Mouse (Mus musculus): ENCODE results near the gene Mfrp. TPM values are rescaled to one million over a fixed set of nuclear protein-coding genes. Genes with fewer than 3 reads are reported as not detected.

Gene Mfrp
- polyA plus RNA-seq, 1 experiment from 2014 or later = not detected

DNA sequence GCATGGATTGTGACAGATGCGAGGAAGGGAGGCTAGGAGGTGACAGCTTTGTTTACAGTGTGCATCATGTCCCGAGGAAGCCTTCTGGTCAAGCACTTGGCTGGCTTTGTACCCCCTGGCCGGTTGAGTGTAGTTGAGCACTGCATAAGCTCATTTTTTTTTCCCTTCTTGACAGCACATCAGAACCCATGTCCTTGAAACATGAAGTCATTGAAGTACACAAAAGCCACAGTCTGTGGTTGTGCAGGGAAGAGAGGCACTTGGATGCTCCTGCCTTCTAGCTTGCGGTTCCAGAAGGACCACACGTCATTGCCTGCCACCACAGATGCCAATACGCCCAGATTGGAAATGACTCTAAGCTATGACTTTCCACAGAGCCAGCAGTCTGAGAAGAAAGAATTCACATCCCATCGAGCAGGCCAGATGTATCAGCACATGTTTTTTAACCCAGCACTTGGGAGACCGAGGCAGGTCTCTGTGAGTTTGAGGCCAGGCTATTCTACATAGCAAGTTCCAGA lies 18.5 kb downstream of the Mfrp start:
- Histone ChIP-seq H3K9me3 (replicated peaks) (no peaks in the 10 kb centered on the region), H3K9ac (no peak overlapping the region), H3K4me3 (replicated peaks) (no peak overlapping the region), H3K27me3 (no peaks in the 10 kb centered on the region), H3K36me3 (no peaks in the 10 kb centered on the region), H3K4me2 (no peak overlapping the region), H3K4me1 (replicated peaks) (no peaks in the 10 kb centered on the region), H3K27ac (no peak overlapping the region)
- WGBS (ENCODE audit: insufficient replicate concordance) = 60% methylated on average over 8 of the region's 8 CpGs
- DNase-seq (no peak), ATAC-seq (ENCODE audit: low read depth) (no peak)

DNA sequence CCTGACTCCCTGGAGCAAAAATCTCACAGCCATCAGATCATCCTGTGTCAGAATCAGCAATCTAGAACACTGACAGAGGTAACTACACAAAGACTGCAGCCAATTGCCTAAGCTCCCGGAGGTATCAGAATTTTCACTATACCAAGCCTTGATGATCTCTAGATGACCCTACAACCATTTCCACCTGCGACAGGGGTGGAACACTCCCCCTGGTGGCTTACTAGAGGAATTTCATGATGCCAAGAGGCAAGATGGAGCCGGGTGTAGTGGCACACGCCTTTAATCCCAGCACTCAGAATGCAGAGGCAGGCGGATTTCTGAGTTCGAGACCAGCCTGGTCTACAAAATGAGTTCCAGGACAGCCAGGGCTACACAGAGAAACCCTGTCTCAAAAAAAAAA lies 22.8 kb downstream of the Mfrp start:
- H3K4me3 ChIP-seq (replicated peaks) = no peak overlapping the region
- H3K36me3 ChIP-seq = no peaks in the 10 kb centered on the region
- H3K9me3 ChIP-seq (replicated peaks) = no peaks in the 10 kb centered on the region
- no peak for DNase-seq
- peaks cover 16% of the 10 kb centered on the region for H3K27me3 ChIP-seq
- H3K4me1 ChIP-seq (replicated peaks) = peaks cover 7% of the 10 kb centered on the region
- H3K4me2 ChIP-seq = no peak overlapping the region
- WGBS (ENCODE audit: insufficient replicate concordance) = 54% methylated on average over 6 of the region's 6 CpGs
- no peak overlapping the region for H3K9ac ChIP-seq
- ATAC-seq (ENCODE audit: low read depth) = no peak
- H3K27ac ChIP-seq = no peak overlapping the region

DNA sequence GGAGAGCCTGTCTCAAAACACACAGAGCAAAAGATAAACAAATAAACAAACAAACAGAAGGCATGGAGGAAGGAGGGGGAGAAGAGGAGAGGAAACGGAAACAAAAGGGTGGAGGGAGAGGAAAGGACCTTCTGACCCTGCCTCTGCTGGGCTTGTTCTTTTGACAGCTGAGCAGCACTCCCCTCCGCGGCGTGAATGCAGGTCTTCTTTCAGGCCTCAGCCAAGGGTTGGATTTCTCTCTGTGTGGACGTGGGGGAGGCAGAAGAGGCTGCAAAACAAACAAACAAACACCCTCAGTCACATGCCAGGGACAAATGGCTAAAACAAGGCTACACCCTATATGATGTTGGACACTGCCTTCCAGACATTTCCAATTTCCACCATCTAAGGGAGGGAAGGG lies 23.5 kb downstream of the Mfrp start:
- WGBS (ENCODE audit: insufficient replicate concordance) = 64% methylated on average over 5 of the region's 5 CpGs
- H3K4me1 ChIP-seq (replicated peaks) = peaks cover 14% of the 10 kb centered on the region
- no peaks in the 10 kb centered on the region for H3K36me3 ChIP-seq
- ATAC-seq (ENCODE audit: low read depth) = no peak
- DNase-seq = no peak
- no peak overlapping the region for H3K9ac ChIP-seq
- H3K27me3 ChIP-seq = peaks cover 24% of the 10 kb centered on the region
- no peak overlapping the region for H3K4me2 ChIP-seq
- H3K4me3 ChIP-seq (replicated peaks) = no peak overlapping the region
- H3K9me3 ChIP-seq (replicated peaks) = no peaks in the 10 kb centered on the region
- no peak overlapping the region for H3K27ac ChIP-seq

DNA sequence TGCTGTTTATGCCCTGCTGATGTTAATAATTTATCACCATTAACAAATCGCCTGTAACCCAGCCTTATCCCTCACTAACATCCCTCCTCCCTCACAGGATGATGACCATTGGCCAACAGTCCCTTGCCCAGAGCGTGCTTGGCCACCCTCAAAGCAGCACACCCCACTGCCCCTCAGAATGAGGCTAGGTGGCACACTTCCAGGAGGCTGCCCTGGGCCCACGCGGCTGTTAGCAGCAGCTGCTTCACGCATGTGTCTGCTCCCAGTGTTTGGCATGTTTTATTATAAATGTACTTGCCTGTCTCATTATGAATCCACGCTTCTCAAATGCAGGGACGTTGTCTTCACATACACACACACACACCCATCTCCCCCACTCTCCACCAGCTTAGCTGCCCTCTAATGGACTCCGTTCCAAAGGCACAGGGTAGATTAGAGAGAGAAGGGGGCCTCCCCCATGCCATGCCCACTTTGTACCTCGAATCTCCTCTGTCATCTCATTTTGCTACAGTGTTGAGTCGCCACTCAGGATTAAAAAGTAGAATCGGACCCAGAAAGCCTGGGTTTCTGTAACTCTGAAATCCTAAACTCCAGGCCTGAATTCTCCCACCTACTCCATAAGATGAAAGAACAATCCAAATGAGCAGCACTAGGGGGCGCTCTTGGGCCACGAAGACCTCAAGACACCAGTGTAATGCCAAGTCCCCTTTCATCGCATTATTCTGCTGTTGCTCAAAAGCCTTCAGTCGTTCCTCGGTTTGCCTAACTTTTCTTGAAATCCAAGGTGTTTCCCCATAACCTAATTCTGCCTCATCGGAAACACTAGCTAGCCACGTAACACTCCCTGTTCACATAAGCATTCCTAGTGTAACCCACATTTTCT lies 24.3 kb downstream of the Mfrp start:
- H3K9me3 ChIP-seq (replicated peaks) = no peaks in the 10 kb centered on the region
- no peak overlapping the region for H3K4me3 ChIP-seq (replicated peaks)
- no peaks in the 10 kb centered on the region for H3K36me3 ChIP-seq
- H3K4me1 ChIP-seq (replicated peaks) = peaks cover 21% of the 10 kb centered on the region
- DNase-seq (no peak), ATAC-seq (ENCODE audit: low read depth) (no peak)
- WGBS (ENCODE audit: insufficient replicate concordance) = 30% methylated on average over 18 of the region's 18 CpGs
- H3K9ac ChIP-seq = no peak overlapping the region
- H3K27me3 ChIP-seq = peaks cover 31% of the 10 kb centered on the region
- H3K4me2 ChIP-seq = peak overlapping the region; percentile 43
- H3K27ac ChIP-seq = no peak overlapping the region

DNA sequence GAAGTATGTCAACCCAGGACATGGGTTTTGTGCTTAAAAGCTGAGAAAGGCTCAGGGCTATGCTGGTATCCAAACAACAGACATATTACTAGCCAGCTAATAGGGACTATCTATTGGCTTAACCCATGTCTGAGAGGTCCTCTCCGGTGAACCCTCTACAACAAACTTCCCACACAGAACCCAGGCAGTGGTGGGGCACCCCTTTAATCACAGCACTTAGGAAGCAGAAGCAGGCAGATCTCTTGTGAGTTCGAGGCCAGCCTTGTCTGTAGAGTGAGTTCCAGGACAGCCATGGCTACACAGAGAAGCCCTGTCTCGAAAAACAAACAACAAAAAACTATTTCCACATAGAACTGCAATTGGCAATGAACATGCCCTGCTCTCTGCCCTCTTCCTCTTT lies 25.2 kb downstream of the Mfrp start:
- H3K4me3 ChIP-seq (replicated peaks) = no peak overlapping the region
- H3K36me3 ChIP-seq = no peaks in the 10 kb centered on the region
- no peaks in the 10 kb centered on the region for H3K9me3 ChIP-seq (replicated peaks)
- ATAC-seq (ENCODE audit: low read depth) = no peak
- peaks cover 41% of the 10 kb centered on the region for H3K27me3 ChIP-seq
- DNase-seq = no peak
- 56% methylated on average over 3 of the region's 3 CpGs for WGBS (ENCODE audit: insufficient replicate concordance)
- no peak overlapping the region for H3K9ac ChIP-seq
- no peak overlapping the region for H3K27ac ChIP-seq
- peaks cover 28% of the 10 kb centered on the region for H3K4me1 ChIP-seq (replicated peaks)
- no peak overlapping the region for H3K4me2 ChIP-seq

DNA sequence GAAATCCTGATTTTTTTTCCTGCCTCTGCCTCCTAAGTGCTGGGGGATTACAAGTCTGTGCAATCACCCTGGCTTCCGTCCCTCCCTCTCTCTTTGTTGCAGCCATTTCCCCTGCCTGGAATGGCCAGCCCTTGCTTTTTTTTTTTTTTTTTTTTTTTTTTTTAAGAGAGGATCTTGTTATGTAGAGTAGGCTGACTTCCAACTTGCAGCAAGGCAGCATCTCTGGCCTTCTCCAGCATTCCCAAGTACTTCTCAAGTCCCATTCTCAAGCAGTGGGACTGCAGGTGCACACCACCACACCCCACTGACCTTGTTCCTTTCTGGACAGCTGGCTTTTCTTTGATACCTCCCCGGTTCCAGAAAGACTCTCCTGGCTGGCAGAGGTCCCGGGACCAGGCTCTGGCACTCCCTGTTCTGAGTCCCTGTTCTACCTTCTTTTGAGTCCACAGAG lies 25.8 kb downstream of the Mfrp start:
- Histone ChIP-seq H3K4me1 (replicated peaks) (peaks cover 28% of the 10 kb centered on the region), H3K27ac (no peak overlapping the region), H3K27me3 (peaks cover 47% of the 10 kb centered on the region), H3K9ac (no peak overlapping the region), H3K4me2 (no peak overlapping the region), H3K4me3 (replicated peaks) (no peak overlapping the region), H3K36me3 (no peaks in the 10 kb centered on the region), H3K9me3 (replicated peaks) (no peaks in the 10 kb centered on the region)
- 58% methylated on average over 3 of the region's 3 CpGs for WGBS (ENCODE audit: insufficient replicate concordance)
- ATAC-seq (ENCODE audit: low read depth) (no peak), DNase-seq (no peak)

DNA sequence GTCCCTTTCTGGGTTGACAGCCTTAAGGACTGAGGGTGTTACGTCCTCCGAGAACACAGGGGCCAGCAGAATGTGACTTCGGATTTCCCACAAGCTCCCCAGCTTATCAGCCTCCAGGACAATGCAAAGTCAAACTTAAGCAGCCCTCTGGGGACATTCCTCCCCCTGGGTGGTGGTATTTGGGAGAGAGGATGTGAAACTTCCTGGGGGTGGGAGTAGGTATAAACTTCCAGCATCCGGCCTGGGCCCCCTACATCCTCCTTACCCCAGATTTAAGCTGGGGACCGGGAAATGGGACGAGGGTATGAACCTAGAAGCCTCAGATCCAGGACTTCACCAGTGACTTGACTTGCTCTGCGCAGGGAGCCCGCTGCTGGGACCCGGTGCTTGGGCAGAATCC lies 28.1 kb downstream of the Mfrp start:
- Histone ChIP-seq H3K9me3 (replicated peaks) (no peaks in the 10 kb centered on the region), H3K4me3 (replicated peaks) (peak overlapping the region; percentile 35), H3K27ac (peak overlapping the region; percentile 31), H3K27me3 (peaks cover 70% of the 10 kb centered on the region), H3K4me2 (peak overlapping the region; percentile 64), H3K9ac (peak overlapping the region; percentile 51), H3K36me3 (no peaks in the 10 kb centered on the region), H3K4me1 (replicated peaks) (peaks cover 37% of the 10 kb centered on the region)
- WGBS (ENCODE audit: insufficient replicate concordance) = 9% methylated on average over 9 of the region's 9 CpGs
- DNase-seq (no peak), ATAC-seq (ENCODE audit: low read depth) (peak; percentile 29)

DNA sequence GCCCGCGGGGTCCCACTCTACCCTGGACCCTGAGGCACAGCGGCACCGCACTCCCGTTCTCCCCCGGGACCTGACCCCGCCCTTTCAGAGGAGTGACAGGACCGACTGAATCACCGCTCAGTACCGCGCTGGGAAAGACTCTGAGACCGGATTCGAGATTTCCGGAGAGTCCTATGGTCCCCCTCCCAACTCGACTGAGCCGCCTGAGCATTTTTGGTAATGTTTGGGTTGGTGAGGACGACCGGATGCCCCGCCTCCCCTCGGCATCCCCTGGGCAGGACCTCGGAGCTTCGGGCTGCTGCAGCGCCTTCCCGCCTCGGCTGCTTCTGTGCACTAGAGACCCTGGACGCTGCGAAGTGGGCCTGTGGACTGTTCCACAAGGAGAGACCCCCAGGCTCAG lies 28.5 kb downstream of the Mfrp start:
- DNase-seq (no peak), ATAC-seq (ENCODE audit: low read depth) (peak; percentile 47)
- Histone ChIP-seq H3K36me3 (no peaks in the 10 kb centered on the region), H3K4me3 (replicated peaks) (peak overlapping the region; percentile 35), H3K27me3 (peaks cover 74% of the 10 kb centered on the region), H3K4me2 (peak overlapping the region; percentile 64), H3K9ac (peak overlapping the region; percentile 51), H3K4me1 (replicated peaks) (peaks cover 41% of the 10 kb centered on the region), H3K27ac (peak overlapping the region; percentile 66), H3K9me3 (replicated peaks) (no peaks in the 10 kb centered on the region)
- under 1% methylated on average over 27 of the region's 27 CpGs for whole genome bisulfite sequencing (ENCODE audit: insufficient replicate concordance)

DNA sequence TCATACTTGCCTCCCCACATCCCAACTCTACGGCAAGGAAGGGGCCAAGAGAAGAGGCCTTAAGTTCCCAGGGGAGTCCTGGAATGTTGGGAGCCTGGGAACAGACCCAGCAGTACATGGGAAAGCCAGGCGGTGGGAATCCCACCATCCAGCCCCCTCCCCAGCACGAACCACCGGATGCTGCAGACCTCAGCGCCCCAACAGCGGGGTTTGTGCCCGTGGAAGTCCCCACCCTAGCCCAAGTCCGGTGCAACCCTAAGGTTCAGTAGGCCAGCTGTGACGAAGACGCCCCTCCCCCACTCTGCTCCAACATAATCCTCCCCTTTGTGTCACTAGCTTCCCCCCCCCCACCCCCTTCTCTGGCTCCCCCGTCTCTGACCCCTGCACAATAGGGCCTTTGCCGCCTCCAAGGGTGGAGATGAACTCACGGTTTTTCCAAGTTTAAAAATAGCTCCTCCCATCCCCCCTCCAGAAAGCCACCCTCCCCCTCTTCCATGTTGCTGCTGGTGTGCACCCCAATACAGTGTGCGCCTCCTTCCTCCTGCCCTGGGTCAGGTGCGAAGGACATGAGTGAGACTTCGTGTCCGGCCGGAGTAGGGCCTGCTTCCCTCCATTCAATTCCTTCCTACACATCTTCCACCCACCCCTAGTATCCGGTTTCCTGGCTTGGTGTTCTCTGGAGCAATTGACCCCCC lies 29.2 kb downstream of the Mfrp start:
- DNase-seq = no peak
- WGBS (ENCODE audit: insufficient replicate concordance) = 14% methylated on average over 19 of the region's 19 CpGs

DNA sequence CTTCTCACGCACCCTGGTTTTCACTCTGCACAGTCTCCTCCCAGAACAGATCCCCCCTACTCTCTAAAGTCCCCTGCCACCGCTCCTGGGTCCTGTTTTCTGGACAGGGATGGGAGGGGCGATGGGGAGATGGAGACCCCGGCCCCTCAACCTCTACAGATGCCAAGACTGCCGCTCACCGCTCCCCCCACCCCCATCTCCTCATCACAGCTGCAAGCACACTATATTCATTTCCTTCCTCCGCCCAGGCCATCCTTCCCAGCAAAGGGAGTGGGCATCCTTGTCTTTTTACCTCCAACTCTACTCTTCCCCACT lies 29.7 kb downstream of the Mfrp start:
- ATAC-seq (ENCODE audit: low read depth) (no peak), DNase-seq (no peak)
- Histone ChIP-seq H3K27me3 (peaks cover 86% of the 10 kb centered on the region), H3K9me3 (replicated peaks) (no peaks in the 10 kb centered on the region), H3K9ac (no peak overlapping the region), H3K4me2 (no peak overlapping the region), H3K36me3 (no peaks in the 10 kb centered on the region), H3K4me3 (replicated peaks) (no peak overlapping the region), H3K4me1 (replicated peaks) (peaks cover 47% of the 10 kb centered on the region), H3K27ac (no peak overlapping the region)
- 25% methylated on average over 7 of the region's 7 CpGs for WGBS (ENCODE audit: insufficient replicate concordance)

More for the DNA sequence above, 29.2 kb downstream of the Mfrp start:
- Histone ChIP-seq H3K27me3 (peaks cover 81% of the 10 kb centered on the region), H3K4me1 (replicated peaks) (peaks cover 46% of the 10 kb centered on the region), H3K4me2 (peak overlapping the region; percentile 64), H3K9ac (no peak overlapping the region), H3K36me3 (no peaks in the 10 kb centered on the region), H3K4me3 (replicated peaks) (peak overlapping the region; percentile 35), H3K27ac (peak overlapping the region; percentile 66), H3K9me3 (replicated peaks) (no peaks in the 10 kb centered on the region)
- no peak for ATAC-seq (ENCODE audit: low read depth)

DNA sequence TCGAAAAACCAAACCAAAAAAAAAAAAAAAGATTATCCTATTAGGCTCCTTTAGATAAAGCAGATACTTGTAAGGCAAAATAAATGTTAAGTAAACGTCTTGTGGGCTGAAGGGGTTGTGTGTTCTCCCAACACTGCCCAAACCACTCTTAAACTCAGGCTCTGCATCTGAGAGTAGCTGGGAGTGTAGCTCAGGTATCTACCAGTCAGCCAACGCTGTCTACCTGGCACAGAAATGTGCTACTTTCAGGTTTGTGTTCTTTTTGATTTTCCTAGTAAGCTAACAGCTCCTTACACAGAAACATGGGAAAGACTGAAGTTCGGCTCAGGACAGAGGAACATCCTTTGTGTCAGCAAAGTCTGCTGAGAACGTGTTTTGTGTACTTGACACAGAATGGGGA lies 30.7 kb downstream of the Mfrp start:
- no peak overlapping the region for H3K4me2 ChIP-seq
- ATAC-seq (ENCODE audit: low read depth) (no peak), DNase-seq (no peak)
- no peaks in the 10 kb centered on the region for H3K9me3 ChIP-seq (replicated peaks)
- no peaks in the 10 kb centered on the region for H3K36me3 ChIP-seq
- H3K4me1 ChIP-seq (replicated peaks) = peaks cover 47% of the 10 kb centered on the region
- H3K27ac ChIP-seq = no peak overlapping the region
- H3K4me3 ChIP-seq (replicated peaks) = no peak overlapping the region
- no peak overlapping the region for H3K9ac ChIP-seq
- peaks cover 92% of the 10 kb centered on the region for H3K27me3 ChIP-seq
- WGBS (ENCODE audit: insufficient replicate concordance) = 45% methylated on average over 5 of the region's 5 CpGs
